Mouse (Mus musculus): ENCODE results near the gene Mfsd2b.

DNA sequence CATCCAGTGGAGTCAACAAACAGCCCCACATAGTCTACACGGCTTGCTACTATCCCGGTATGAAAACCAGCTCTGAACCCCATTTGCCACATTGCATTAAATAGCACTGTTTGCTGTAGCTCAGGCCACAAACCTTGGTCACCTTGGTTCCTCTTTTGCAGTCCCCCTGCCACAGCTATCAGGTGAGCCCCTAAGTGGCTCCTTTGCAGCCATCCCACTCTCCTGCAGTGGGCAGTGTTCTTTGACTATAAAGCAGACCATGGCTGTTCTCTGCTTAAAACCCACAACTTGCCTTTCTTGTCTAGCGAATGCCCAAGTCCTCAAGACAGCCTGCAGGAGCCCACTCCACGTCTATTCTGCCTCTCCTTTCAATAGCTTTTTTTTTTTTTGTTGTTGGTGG, 1.9 kb downstream of the Mfsd2b start:
- TF ChIP-seq CTCF (IDR thresholded peaks at IDR 0.05; ENCODE audit: low read depth, low read length) (no peak), EP300 (IDR thresholded peaks at IDR 0.05; ENCODE audit: insufficient read depth, low read depth, low read length) (no peak), POLR2A (IDR thresholded peaks at IDR 0.05; ENCODE audit: insufficient read depth, low read length) (no peak)

All from ES-Bruce4 (cell line).